Mouse (Mus musculus) MEL (cell line): ENCODE measurements at regions not wholly inside any gene's neighbourhood (a gene's known extent, or its start where the extent isn't known, plus 50 kb on each side); places are given as distances from the start of the nearest gene placed in this dataset.

Experiments used
- DNase-seq: peaks from one replicate; pipeline ENCODE4 v3.0.0; 2011; ENCODE audit warnings: low read depth, low spot score
- H3K27ac ChIP-seq: 2 replicates; pipeline ENCODE4 v1.5.1; 2012; ENCODE audit warnings: low read depth, mild to moderate bottlenecking, control low read depth, low read length, moderate library complexity; ENCODE audit not compliant: control insufficient read depth
- H3K27me3 ChIP-seq, 2 experiments: fragments of 150-350 bp in 1 of 2; sonication (generic) in 1 of 2; 2 replicates each; pipeline ENCODE4 v1.6.1; 2012; ENCODE audit warnings: low read length in 2 of 2, mild to moderate bottlenecking in 2 of 2, improper control_type of control experiment in 1 of 2, moderate library complexity in 1 of 2; ENCODE audit not compliant: insufficient read depth in 2 of 2, control insufficient read depth in 1 of 2
- H3K36me3 ChIP-seq, 2 experiments: 2 replicates each; pipeline ENCODE4 v1.6.1; 2012 to 2014; ENCODE audit warnings: low read length in 2 of 2, improper control_type of control experiment in 1 of 2, inconsistent platforms in 1 of 2, mild to moderate bottlenecking in 1 of 2; ENCODE audit not compliant: insufficient read depth in 2 of 2, control insufficient read depth in 1 of 2
- H3K4me1 ChIP-seq, 2 experiments: fragments of 150-350 bp in 1 of 2; sonication (generic) in 1 of 2; 2 replicates each; pipeline ENCODE4 v1.6.1; 2012; ENCODE audit warnings: low read length in 2 of 2, improper control_type of control experiment in 1 of 2, mild to moderate bottlenecking in 1 of 2; ENCODE audit not compliant: insufficient read depth in 2 of 2, control insufficient read depth in 1 of 2
- H3K4me3 ChIP-seq, 2 experiments: fragments of 150-350 bp in 1 of 2; sonication (generic) in 1 of 2; 2 replicates each; pipeline ENCODE4 v1.5.1; 2012; ENCODE audit warnings: low read depth in 2 of 2, low read length in 2 of 2, mild to moderate bottlenecking in 2 of 2, moderate library complexity in 2 of 2, control low read depth in 1 of 2, improper control_type of control experiment in 1 of 2; ENCODE audit not compliant: control insufficient read depth in 1 of 2, insufficient read depth in 1 of 2
- H3K79me2 ChIP-seq: 2 replicates; pipeline ENCODE4 v1.6.1; 2012; ENCODE audit warnings: mild to moderate bottlenecking, low read length, moderate library complexity; ENCODE audit not compliant: control insufficient read depth, poor library complexity, insufficient read depth
- H3K9ac ChIP-seq: 2 replicates; pipeline ENCODE4 v1.6.1; 2012; ENCODE audit warnings: low read depth, mild to moderate bottlenecking, control low read depth, low read length, moderate library complexity; ENCODE audit not compliant: control insufficient read depth, poor library complexity, severe bottlenecking
- H3K9me3 ChIP-seq: fragments of 150-350 bp; sonication (generic); replicated peaks from 2 replicates; pipeline ENCODE4 v1.6.1; 2012; ENCODE audit warnings: mild to moderate bottlenecking, low read length, improper control_type of control experiment, moderate library complexity; ENCODE audit not compliant: insufficient read depth
- CTCF ChIP-seq, 3 experiments: IDR thresholded peaks in 2 of 3; conservative IDR thresholded peaks in 1 of 3; 2 replicates each; pipeline ENCODE4 v1.5.1; 2011 to 2012; ENCODE audit warnings: low read length in 3 of 3, low read depth in 2 of 3, mild to moderate bottlenecking in 2 of 3, improper control_type of control experiment in 1 of 3, inconsistent platforms in 1 of 3, mixed read lengths in 1 of 3, moderate library complexity in 1 of 3; ENCODE audit not compliant: control insufficient read depth in 1 of 3, insufficient read depth in 1 of 3, poor library complexity in 1 of 3, severe bottlenecking in 1 of 3
- E2F4 ChIP-seq: IDR thresholded peaks from 2 replicates; pipeline ENCODE4 v1.6.1; 2011; ENCODE audit warnings: low read depth, low read length, improper control_type of control experiment, borderline replicate concordance
- EP300 ChIP-seq, 2 experiments: IDR thresholded peaks; 2 replicates each; pipeline ENCODE4 v1.6.1; 2011; ENCODE audit warnings: improper control_type of control experiment in 2 of 2, low read length in 2 of 2, low read depth in 1 of 2, mild to moderate bottlenecking in 1 of 2
- GATA1 ChIP-seq: IDR thresholded peaks from 2 replicates; pipeline ENCODE4 v1.6.1; 2011; ENCODE audit warnings: low read depth, low read length, improper control_type of control experiment
- MAZ ChIP-seq: IDR thresholded peaks from 2 replicates; pipeline ENCODE4 v1.6.1; 2012; ENCODE audit warnings: low read depth, mild to moderate bottlenecking, inconsistent platforms, low read length, improper control_type of control experiment
- MEF2A ChIP-seq: IDR thresholded peaks from 2 replicates; pipeline ENCODE4 v1.6.1; 2014; ENCODE audit warnings: low read depth, mild to moderate bottlenecking, inconsistent platforms, low read length, improper control_type of control experiment; ENCODE audit not compliant: poor library complexity, insufficient replicate concordance, severe bottlenecking; ENCODE audit errors: extremely low read depth
- MXI1 ChIP-seq: IDR thresholded peaks from 2 replicates; pipeline ENCODE4 v1.6.1; 2011; ENCODE audit warnings: mild to moderate bottlenecking, low read depth, low read length, improper control_type of control experiment
- POLR2A ChIP-seq, 2 experiments: IDR thresholded peaks; 2 replicates each; pipeline ENCODE4 v1.6.1; 2011 to 2012; ENCODE audit warnings: low read length in 2 of 2, mild to moderate bottlenecking in 2 of 2, control low read depth in 1 of 2, improper control_type of control experiment in 1 of 2, low read depth in 1 of 2, moderate library complexity in 1 of 2; ENCODE audit not compliant: control insufficient read depth in 1 of 2, insufficient read depth in 1 of 2, poor library complexity in 1 of 2
- RAD21 ChIP-seq: IDR thresholded peaks from 2 replicates; pipeline ENCODE4 v1.6.1; 2011; ENCODE audit warnings: mild to moderate bottlenecking, low read depth, low read length, improper control_type of control experiment
- SIN3A ChIP-seq: IDR thresholded peaks from 2 replicates; pipeline ENCODE4 v1.6.1; 2012; ENCODE audit warnings: low read length, improper control_type of control experiment, inconsistent platforms
- SMC3 ChIP-seq: IDR thresholded peaks from 2 replicates; pipeline ENCODE4 v1.6.1; 2011; ENCODE audit warnings: low read depth, low read length, improper control_type of control experiment
- UBTF ChIP-seq: IDR thresholded peaks from 2 replicates; pipeline ENCODE4 v1.6.1; 2012; ENCODE audit warnings: low read depth, mild to moderate bottlenecking, inconsistent platforms, low read length, improper control_type of control experiment, moderate library complexity, borderline replicate concordance; ENCODE audit not compliant: insufficient read depth
- USF1 ChIP-seq: IDR thresholded peaks from 2 replicates; pipeline ENCODE4 v1.6.1; 2014; ENCODE audit warnings: low read depth, mild to moderate bottlenecking, inconsistent platforms, low read length, improper control_type of control experiment, moderate library complexity
- ZC3H11A ChIP-seq: IDR thresholded peaks from 2 replicates; pipeline ENCODE4 v1.6.1; 2012; ENCODE audit warnings: low read depth, mild to moderate bottlenecking, inconsistent platforms, low read length, improper control_type of control experiment
- ZNF384 ChIP-seq: IDR thresholded peaks from 2 replicates; pipeline ENCODE4 v1.6.1; 2012; ENCODE audit warnings: low read depth, mild to moderate bottlenecking, inconsistent platforms, low read length, improper control_type of control experiment

DNA sequence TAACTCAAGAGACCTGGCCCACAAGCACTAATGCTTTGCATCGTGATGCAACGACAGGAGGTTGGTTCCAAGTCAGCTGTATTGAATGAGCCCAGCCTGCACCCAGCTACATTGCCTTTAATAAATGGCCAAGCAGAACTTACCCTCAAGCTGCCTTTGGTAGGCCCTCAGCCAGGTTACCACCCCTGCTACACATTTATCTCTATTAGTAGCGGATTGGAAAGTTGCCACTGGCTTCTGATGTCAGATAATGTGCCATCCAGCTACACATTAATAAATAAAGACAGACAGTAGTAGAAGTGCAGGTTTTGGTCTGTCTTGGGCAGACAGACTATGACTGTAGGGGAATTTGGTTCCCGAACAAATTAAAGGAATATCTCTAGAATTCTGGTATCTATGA lies 82.0 kb upstream of the 4930583I09Rik start:
- peak; percentile 55 for DNase-seq
- no peaks in the 10 kb centered on the region for H3K27me3 ChIP-seq
- no peak overlapping the region for H3K4me3 ChIP-seq
- H3K4me1 ChIP-seq, result peaks cover 0 to 7% of the 10 kb centered on the region in 2 experiments; a peak in 3 of 4 replicates
- H3K9ac ChIP-seq, result no peak overlapping the region
- no peaks in the 10 kb centered on the region for H3K9me3 ChIP-seq
- TF ChIP-seq SIN3A, result peak; percentile 30; the same call in 1 of the 2 replicates
- TF ChIP-seq GATA1, result peak; percentile 36; the same call in 1 of the 2 replicates
- no peak for TF ChIP-seq SMC3
- H3K36me3 ChIP-seq, result peaks cover 0 to 2% of the 10 kb centered on the region in 2 experiments; a peak in 2 of 4 replicates
- no peaks in the 10 kb centered on the region for H3K79me2 ChIP-seq
- H3K27ac ChIP-seq, result no peak overlapping the region

DNA sequence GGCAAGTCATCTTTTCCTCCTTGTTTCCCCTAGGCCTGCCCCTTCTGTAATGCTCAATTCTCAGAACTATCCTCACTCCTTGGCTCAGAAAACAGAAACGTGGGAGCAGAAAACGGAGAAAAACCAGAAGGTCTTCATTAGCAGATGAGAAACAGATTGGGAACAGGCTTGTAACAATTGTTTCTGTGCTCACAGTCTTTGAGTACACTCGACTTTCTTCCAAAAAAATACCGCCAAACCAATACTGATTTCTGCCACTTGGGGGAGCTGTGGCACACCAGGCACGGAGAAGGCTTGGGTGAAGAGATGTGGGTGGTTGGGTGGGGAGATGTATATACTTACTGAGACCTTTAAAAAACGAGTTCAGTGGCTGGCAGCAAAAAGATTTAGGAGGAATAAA lies 80.8 kb upstream of the 4930583I09Rik start:
- H3K36me3 ChIP-seq, result peaks cover 0 to 2% of the 10 kb centered on the region in 2 experiments; a peak in 2 of 4 replicates
- no peaks in the 10 kb centered on the region for H3K9me3 ChIP-seq
- DNase-seq, result peak; percentile 70
- peaks cover 0 to 7% of the 10 kb centered on the region in 2 experiments; a peak in 3 of 4 replicates for H3K4me1 ChIP-seq
- no peaks in the 10 kb centered on the region for H3K79me2 ChIP-seq
- TF ChIP-seq MEF2A, result no peak
- TF ChIP-seq RAD21, result peak; percentile 60
- peak; percentile 43 for TF ChIP-seq ZNF384
- TF ChIP-seq MXI1, result no peak
- no peak for TF ChIP-seq EP300 (IDR thresholded peaks at IDR 0.05; ENCODE audit: low read depth in 1 of 2, low read length in 2 of 2)
- TF ChIP-seq POLR2A (IDR thresholded peaks at IDR 0.05; ENCODE audit: control insufficient read depth in 1 of 2, insufficient read depth in 1 of 2, low read depth in 1 of 2, low read length in 2 of 2, poor library complexity in 1 of 2), result no peak
- peak; percentile 72 for TF ChIP-seq SMC3
- no peak for TF ChIP-seq MAZ
- TF ChIP-seq UBTF, result no peak
- TF ChIP-seq GATA1, result no peak
- peak; percentile 37 for TF ChIP-seq ZC3H11A
- peak; percentile 68 to 81 (median 75) for TF ChIP-seq CTCF (IDR thresholded peaks at IDR 0.05 in 2 of 3, conservative IDR thresholded peaks at IDR 0.05 in 1 of 3; ENCODE audit: control insufficient read depth in 1 of 3, insufficient read depth in 1 of 3, low read depth in 2 of 3, low read length in 3 of 3, poor library complexity in 1 of 3, severe bottlenecking in 1 of 3)
- H3K27ac ChIP-seq, result no peak overlapping the region
- no peak overlapping the region for H3K9ac ChIP-seq
- H3K27me3 ChIP-seq, result no peaks in the 10 kb centered on the region; a peak in 1 of 4 replicates
- no peak overlapping the region for H3K4me3 ChIP-seq

DNA sequence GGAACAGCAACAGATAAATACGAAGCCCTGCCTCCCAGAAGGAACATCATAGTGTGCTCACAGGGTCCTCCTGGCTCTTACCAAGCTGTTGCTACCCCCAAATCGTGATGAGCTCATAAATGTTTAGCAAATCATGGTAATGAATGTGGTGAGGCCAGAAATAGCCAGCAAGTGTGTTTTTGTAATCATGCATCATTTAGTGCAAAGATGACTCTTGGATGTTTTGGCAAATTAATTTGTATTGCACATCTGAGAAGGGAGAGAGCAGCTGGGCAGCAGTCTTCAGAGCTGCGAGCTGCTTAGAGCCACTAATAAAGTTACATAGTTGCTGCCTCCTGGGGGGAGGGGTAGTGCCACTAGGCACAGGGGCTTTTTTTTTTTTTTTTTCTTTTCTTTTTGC lies 79.8 kb upstream of the 4930583I09Rik start:
- Histone ChIP-seq H3K27ac (no peak overlapping the region), H3K79me2 (no peaks in the 10 kb centered on the region), H3K4me3 (no peak overlapping the region), H3K4me1 (peaks cover 0 to 7% of the 10 kb centered on the region in 2 experiments; a peak in 3 of 4 replicates), H3K36me3 (peaks cover 0 to 2% of the 10 kb centered on the region in 2 experiments; a peak in 2 of 4 replicates), H3K9me3 (no peaks in the 10 kb centered on the region), H3K9ac (no peak overlapping the region), H3K27me3 (no peaks in the 10 kb centered on the region; a peak in 1 of 4 replicates)
- TF ChIP-seq POLR2A (IDR thresholded peaks at IDR 0.05; ENCODE audit: control insufficient read depth in 1 of 2, insufficient read depth in 1 of 2, low read depth in 1 of 2, low read length in 2 of 2, poor library complexity in 1 of 2), result no peak
- no peak for TF ChIP-seq SIN3A
- TF ChIP-seq UBTF, result no peak
- no peak for TF ChIP-seq MAZ
- no peak for TF ChIP-seq E2F4
- TF ChIP-seq RAD21, result no peak
- TF ChIP-seq USF1, result no peak
- no peak for DNase-seq
